Mouse (Mus musculus): ENCODE results near the gene Capzb.

DNA sequence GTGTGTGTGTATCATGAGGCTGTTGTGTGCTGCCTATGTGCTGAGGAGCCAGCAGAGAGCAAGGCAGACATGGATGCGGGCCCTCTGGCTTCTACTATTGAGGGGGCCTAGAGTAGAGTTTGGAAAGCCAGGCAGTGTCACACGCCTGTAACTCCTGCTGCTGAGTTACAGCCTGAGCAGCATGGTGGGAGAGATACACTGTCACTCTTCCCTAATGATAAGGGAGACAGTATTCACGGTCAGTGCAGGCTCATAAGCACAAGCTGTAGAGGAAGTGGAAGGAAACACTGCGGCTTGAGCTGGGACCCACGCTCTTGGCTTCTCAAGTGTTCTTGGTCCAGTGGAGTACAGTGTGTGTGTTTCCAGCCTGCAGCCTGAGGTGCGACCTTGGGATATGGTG is 3.8 kb downstream of the Capzb start:
- TF ChIP-seq POLR2A (IDR thresholded peaks at IDR 0.05; ENCODE audit: control insufficient read depth, extremely low read depth, insufficient read depth, low read length, poor library complexity) = no peak
- no peak for TF ChIP-seq CTCF (IDR thresholded peaks at IDR 0.05; ENCODE audit: borderline replicate concordance, control insufficient read depth, extremely low read depth, insufficient read depth, low read length, poor library complexity)
